Mouse (Mus musculus): ENCODE data around the gene Pramel6.
"Not testable (repeated sequence)": the region's sequence is repeated elsewhere in the genome, so short reads cannot be mapped to it uniquely, and the experiment has no call there.

Gene Pramel6

GRCm38 (mm10) chr2:87506265-87506664 is at the start of gene Pramel6:
TSS of gene Pramel6 (plus strand) at chr2:87506565.
- DNase-seq = no peak

DNA sequence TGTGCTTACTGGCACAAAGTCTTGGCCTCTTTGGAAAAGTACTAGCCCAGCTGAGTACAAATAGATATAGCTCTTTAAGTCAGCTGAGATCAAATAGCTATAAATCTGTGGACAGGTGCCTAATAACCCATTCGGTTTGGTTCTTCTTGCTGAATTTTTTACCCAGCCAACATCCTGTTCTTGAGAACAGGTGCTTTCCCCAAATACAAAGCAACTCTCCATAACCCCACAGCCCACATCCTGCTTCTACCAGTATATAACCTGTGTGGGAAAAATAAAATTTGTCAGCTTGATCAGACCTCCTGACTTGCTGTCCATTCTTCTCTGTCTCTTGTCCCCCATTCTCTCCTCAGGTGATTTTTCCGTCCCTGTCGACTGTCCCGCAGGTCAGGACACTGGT is 44.6 kb upstream of the Pramel6 start:
- no peak for DNase-seq

GRCm38 (mm10) chr2:87480207-87480606 is 26.2 kb upstream of the Pramel6 start:
- DNase-seq = no peak

- DNase-seq = no peak
Measured at GRCm38 (mm10) chr2:87481158-87481557, 25.2 kb upstream of the Pramel6 start.

GRCm38 (mm10) chr2:87482276-87482675 is 24.1 kb upstream of the Pramel6 start:
- no peak for DNase-seq

DNA sequence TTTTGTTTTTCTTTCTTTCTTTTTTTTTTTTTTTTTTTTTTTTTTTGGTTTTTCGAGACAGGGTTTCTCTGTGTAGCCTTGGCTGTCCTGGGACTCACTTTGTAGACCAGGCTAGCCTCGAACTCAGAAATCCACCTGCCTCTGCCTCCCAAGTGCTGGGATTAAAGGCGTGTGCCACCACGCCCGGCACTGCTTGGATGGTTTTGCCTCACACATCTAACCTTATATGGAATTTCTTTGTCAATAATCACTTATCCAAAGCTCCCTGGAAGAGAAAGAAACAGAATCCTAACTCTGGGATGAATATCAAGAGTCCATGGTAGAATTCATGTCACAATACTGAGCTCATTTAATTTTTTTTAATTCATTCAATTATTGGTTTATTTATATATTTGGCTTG is 9.4 kb upstream of the Pramel6 start, which contains the start of gene Pramel7:
TSS of gene Pramel7 (minus strand) at position 101 of the 400 bp plus-strand sequence.
- not testable (repeated sequence) for DNase-seq

DNA sequence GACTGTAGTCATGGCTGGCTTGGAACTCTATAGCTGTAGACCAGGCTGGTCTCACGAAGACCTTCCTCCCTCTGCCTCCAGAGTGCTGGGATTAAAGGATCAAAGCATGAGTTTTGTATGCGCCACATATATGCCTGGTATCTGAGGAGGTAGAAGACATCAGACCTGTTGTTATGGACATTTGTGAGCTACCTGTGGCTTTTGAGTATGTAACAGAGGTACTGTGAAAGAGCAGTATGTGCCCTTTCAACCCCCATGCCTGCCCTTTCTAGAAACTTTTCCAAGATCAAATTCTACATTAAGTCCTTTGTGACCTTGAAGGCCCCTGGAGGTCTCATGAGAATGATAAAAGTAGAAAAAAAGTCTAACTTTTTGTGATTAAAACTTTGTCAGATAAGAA is 8.7 kb downstream of the Pramel6 start:
- DNase-seq = no peak

DNA sequence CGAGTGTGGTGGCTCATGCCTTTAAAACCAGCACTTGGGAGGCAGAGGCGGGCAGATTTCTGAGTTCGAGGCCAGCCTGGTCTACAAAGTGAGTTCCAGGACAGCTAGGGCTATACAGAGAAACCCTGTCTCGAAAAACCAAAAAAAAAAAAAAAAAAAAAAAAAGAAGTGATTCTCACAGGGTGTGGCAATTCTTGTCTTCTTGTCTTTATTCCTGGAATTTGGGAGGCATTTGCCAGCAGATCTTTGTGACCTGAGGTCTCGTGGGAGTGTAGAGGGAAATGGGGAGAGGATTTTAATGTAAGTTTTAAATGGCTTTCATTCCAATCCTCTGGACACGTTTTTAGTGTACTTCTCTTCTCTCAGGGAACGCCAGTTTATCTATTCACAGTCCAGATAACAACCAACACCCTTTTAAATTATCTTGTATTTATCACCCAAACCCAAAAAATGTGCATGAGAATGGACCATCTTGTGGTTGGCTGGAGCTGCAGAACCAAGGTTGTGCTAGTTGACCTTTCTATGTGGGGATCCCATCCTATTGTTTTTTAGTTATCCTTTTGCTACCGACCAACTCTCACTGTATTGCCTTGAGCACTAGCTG is 9.2 kb downstream of the Pramel6 start:
- DNase-seq = no peak

DNA sequence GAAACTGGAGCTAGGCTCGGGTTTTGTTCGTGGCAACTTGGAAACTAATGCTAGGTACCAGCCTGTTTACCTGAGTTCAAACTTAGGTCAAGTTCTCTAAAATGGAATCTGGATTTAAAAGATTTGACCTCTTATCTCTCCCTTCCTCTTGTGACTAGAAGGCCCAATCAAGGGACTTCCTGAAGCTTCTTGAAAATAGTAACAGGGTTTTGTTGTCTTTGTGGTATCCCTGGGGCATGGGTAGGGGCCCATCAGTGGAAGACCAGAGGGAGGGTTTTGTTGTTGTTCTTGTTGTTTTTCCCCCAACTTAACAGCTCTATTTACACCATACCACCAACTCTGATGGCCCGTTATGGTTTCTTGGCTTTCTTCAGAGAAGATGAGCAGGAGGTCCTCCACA is 10.2 kb downstream of the Pramel6 start:
- no peak for DNase-seq

- DNase-seq = no peak
Measured at GRCm38 (mm10) chr2:87520651-87521050, 14.3 kb downstream of the Pramel6 start.

- DNase-seq = not testable (repeated sequence)
Measured at GRCm38 (mm10) chr2:87525899-87526616, 19.7 kb downstream of the Pramel6 start.

GRCm38 (mm10) chr2:87531496-87531895 is 25.1 kb downstream of the Pramel6 start, which contains the start of gene Olfr153:
TSS of gene Olfr153 (plus strand) at chr2:87531796.
- DNase-seq = no peak

DNA sequence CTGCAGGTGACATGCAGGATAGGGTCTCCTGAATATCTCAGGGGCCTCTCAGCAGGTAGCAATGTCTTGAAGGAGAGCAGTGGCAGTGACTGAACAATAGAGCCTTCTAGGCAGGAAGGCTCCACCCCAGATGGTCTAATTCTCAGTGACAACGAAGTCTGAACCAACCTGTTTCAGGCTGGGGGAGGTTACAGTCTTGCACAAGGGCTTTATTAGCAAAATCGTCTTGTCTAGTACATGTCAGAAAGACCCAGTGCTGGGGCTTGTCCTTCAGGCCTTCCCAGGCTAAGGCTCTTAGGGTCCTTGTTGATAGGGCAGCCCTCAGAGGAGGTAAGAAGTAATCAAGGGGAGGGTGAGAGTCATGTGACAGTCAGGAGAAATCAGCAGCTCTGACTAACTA is 28.5 kb downstream of the Pramel6 start:
- no peak for DNase-seq

- no peak for DNase-seq
Measured at GRCm38 (mm10) chr2:87545442-87545841, 39.1 kb downstream of the Pramel6 start, which contains the start of gene Olfr1128. TSS of gene Olfr1128 (minus strand) at chr2:87545542.
